Mouse (Mus musculus) forebrain, embryonic 14.5 days (tissue): ENCODE results near the gene Tas1r3. TPM values are rescaled to one million over a fixed set of nuclear protein-coding genes. Genes with fewer than 3 reads are reported as not detected.

Source experiments
- microRNA-seq: library from miRNA; unstranded; fragments of <30 nt; microRNA quantifications from one replicate; pipeline ENCODE4, GENCODE M21; 2016
- polyA plus RNA-seq: library from polyadenylated mRNA; unstranded; fragments of >200 nt; fragmentation: Nextera tagmentation; extraction: Ambion mirVana; gene quantifications from 2 replicates; pipeline ENCODE4 v1.2.1, GENCODE M21; 2014

Gene Tas1r3
- polyA plus RNA-seq, 1 experiment from 2014 or later, result 0.46 TPM

Small RNA genes within 50 kb of the gene (microRNA-seq; reads per million reads assigned to microRNA genes)
- gene Gm22991, result not detected

Other genes with a start within 250 kb of the Tas1r3 start
- 39.9 and 42.8 TPM in 2 replicates for gene Cdk11b, start 238.5 kb downstream of the Tas1r3 start, polyA plus RNA-seq
- not detected in 2 replicates for gene Gm10563, start 218.0 kb downstream of the Tas1r3 start, polyA plus RNA-seq
- gene Mmp23, start 210.0 kb downstream of the Tas1r3 start, polyA plus RNA-seq, result 0.97 and 2.1 TPM in 2 replicates
- 25.2 and 34.5 TPM in 2 replicates for gene Mib2, start 194.2 kb downstream of the Tas1r3 start, polyA plus RNA-seq
- gene Fndc10, start 169.0 kb downstream of the Tas1r3 start, polyA plus RNA-seq, result 3.2 and 3.8 TPM in 2 replicates
- gene Ssu72, start 158.6 kb downstream of the Tas1r3 start, polyA plus RNA-seq, result 153 and 179 TPM in 2 replicates
- gene Tmem240, start 128.6 kb downstream of the Tas1r3 start, polyA plus RNA-seq, result 3.4 and 3.5 TPM in 2 replicates
- gene Atad3a, start 102.3 kb downstream of the Tas1r3 start, polyA plus RNA-seq, result 62.0 and 70.0 TPM in 2 replicates
- 21.8 and 24.6 TPM in 2 replicates for gene Vwa1, start 88.7 kb downstream of the Tas1r3 start, polyA plus RNA-seq
- 0.12 and 0.25 TPM in 2 replicates for gene Tmem88b, start 77.5 kb downstream of the Tas1r3 start, polyA plus RNA-seq
- gene Ankrd65, start 72.9 kb downstream of the Tas1r3 start, polyA plus RNA-seq, result not detected in 2 replicates
- gene Mrpl20, start 60.5 kb downstream of the Tas1r3 start, polyA plus RNA-seq, result 274 and 313 TPM in 2 replicates
- gene Ccnl2, start 50.9 kb downstream of the Tas1r3 start, polyA plus RNA-seq, result 119 and 144 TPM in 2 replicates
- 120 and 135 TPM in 2 replicates for gene Aurkaip1, start 32.1 kb downstream of the Tas1r3 start, polyA plus RNA-seq
- gene Mxra8, start 23.7 kb downstream of the Tas1r3 start, polyA plus RNA-seq, result 15.6 and 22.1 TPM in 2 replicates
- 10.8 and 12.4 TPM in 2 replicates for gene Dvl1, start 16.0 kb downstream of the Tas1r3 start, polyA plus RNA-seq
- gene Cptp, start 6.1 kb upstream of the Tas1r3 start, polyA plus RNA-seq, result 28.3 and 29.5 TPM in 2 replicates
- gene Ints11, start 6.2 kb upstream of the Tas1r3 start, polyA plus RNA-seq, result 94.6 and 102 TPM in 2 replicates
- 46.5 and 52.8 TPM in 2 replicates for gene Pusl1, start 28.4 kb upstream of the Tas1r3 start, polyA plus RNA-seq
- 60.5 and 77.0 TPM in 2 replicates for gene Acap3, start 28.5 kb upstream of the Tas1r3 start, polyA plus RNA-seq
- gene Ube2j2, start 80.5 kb upstream of the Tas1r3 start, polyA plus RNA-seq, result 116 and 137 TPM in 2 replicates
- 8.0 and 11.3 TPM in 2 replicates for gene C1qtnf12, start 99.0 kb upstream of the Tas1r3 start, polyA plus RNA-seq
- 27.6 and 29.6 TPM in 2 replicates for gene B3galt6, start 129.3 kb upstream of the Tas1r3 start, polyA plus RNA-seq
- 124 and 127 TPM in 2 replicates for gene Sdf4, start 129.5 kb upstream of the Tas1r3 start, polyA plus RNA-seq
- 0.43 and 0.60 TPM in 2 replicates for gene Tnfrsf4, start 150.5 kb upstream of the Tas1r3 start, polyA plus RNA-seq
- gene Tnfrsf18, start 162.8 kb upstream of the Tas1r3 start, polyA plus RNA-seq, result 0.40 and 0.53 TPM in 2 replicates
- not detected in 2 replicates for gene Ttll10, start 196.1 kb upstream of the Tas1r3 start, polyA plus RNA-seq
- 29.0 and 34.3 TPM in 2 replicates for gene 9430015G10Rik, start 246.6 kb upstream of the Tas1r3 start, polyA plus RNA-seq